Mouse (Mus musculus) erythroblast, embryonic 14.5 days (primary cell): ENCODE data around the gene Ostf1. TPM values are rescaled to one million over a fixed set of nuclear protein-coding genes. Genes with fewer than 3 reads are reported as not detected.
"Not testable (repeated sequence)": the region's sequence is repeated elsewhere in the genome, so short reads cannot be mapped to it uniquely, and the experiment has no call there.

Source experiments
- H3K27me3 ChIP-seq: 2 replicates; pipeline ENCODE4 v1.6.1; 2012; ENCODE audit warnings: inconsistent platforms; ENCODE audit not compliant: control insufficient read depth
- H3K36me3 ChIP-seq: 2 replicates; pipeline ENCODE4 v1.6.1; 2012; ENCODE audit warnings: mild to moderate bottlenecking, inconsistent platforms; ENCODE audit not compliant: control insufficient read depth
- H3K4me1 ChIP-seq: 2 replicates; pipeline ENCODE4 v1.6.1; 2012; ENCODE audit warnings: inconsistent platforms; ENCODE audit not compliant: control insufficient read depth
- H3K4me3 ChIP-seq: replicated peaks from 2 replicates; pipeline ENCODE3; 2012; ENCODE audit warnings: moderate library complexity, mild to moderate bottlenecking, inconsistent platforms
- H3K9me3 ChIP-seq: 2 replicates; pipeline ENCODE4 v1.6.1; 2012; ENCODE audit warnings: low read length, inconsistent platforms, mixed read lengths; ENCODE audit not compliant: control insufficient read depth
- GATA1 ChIP-seq: IDR thresholded peaks from 2 replicates; pipeline ENCODE4 v1.6.1; 2012; ENCODE audit warnings: low read length, inconsistent platforms, mixed read lengths
- TAL1 ChIP-seq: IDR thresholded peaks from 3 replicates; pipeline ENCODE4 v1.6.1; 2012; ENCODE audit warnings: low read length, inconsistent platforms, mixed read lengths
- polyA plus RNA-seq: library from polyadenylated mRNA; stranded (reverse); fragments of >175 nt; gene quantifications from 2 replicates; pipeline ENCODE4 v1.2.3, GENCODE M21; 2012

The Ostf1 gene
- polyA plus RNA-seq, 1 experiment, result 12.0 TPM

DNA sequence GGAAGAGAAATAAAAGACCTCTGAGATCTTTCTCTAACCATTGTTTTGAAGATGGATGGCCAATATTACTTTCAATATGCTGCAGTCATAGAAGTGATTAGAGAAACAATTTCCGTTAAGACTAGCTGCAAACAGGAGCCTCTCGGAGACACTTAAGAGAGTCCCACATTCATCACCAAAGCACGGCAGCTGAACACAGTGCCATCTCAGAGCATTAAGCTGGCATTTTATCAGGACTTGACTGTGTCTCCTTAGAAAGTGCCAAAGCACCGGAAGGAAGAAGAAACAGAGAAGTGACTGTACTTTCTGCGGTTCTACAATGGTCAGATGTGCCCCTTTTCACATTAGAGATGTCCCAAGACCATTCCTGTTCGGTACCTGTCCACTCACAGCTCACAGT is 33.9 kb downstream of the Ostf1 start:
- H3K36me3 ChIP-seq, result peaks cover 5% of the 10 kb centered on the region
- no peaks in the 10 kb centered on the region for H3K9me3 ChIP-seq
- no peaks in the 10 kb centered on the region for H3K27me3 ChIP-seq
- H3K4me3 ChIP-seq, result no peak overlapping the region
- no peaks in the 10 kb centered on the region for H3K4me1 ChIP-seq
- TF ChIP-seq GATA1 (no peak), TAL1 (no peak)

DNA sequence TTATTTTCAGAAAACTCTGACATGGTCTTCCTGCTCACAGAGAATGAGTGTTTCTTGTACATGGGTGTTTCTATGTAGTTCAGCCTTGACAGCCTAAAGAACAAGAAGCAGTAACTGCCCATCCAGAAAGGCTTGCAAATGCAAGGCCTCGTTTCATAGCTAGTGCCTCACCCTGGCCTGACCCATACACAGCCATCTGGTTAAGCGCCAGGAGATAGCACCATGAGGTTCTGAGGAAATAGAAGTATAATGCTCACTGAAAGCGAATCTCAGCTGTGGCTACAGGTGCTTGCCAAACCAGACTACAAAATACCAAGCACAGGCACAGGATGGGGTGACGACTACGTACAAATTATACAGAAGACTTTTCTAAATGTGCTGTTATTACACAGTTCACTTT is 34.7 kb downstream of the Ostf1 start:
- Histone ChIP-seq H3K27me3 (no peaks in the 10 kb centered on the region), H3K9me3 (no peaks in the 10 kb centered on the region), H3K36me3 (peaks cover 7% of the 10 kb centered on the region), H3K4me3 (no peak overlapping the region), H3K4me1 (no peaks in the 10 kb centered on the region)
- TF ChIP-seq TAL1 (no peak), GATA1 (no peak)

DNA sequence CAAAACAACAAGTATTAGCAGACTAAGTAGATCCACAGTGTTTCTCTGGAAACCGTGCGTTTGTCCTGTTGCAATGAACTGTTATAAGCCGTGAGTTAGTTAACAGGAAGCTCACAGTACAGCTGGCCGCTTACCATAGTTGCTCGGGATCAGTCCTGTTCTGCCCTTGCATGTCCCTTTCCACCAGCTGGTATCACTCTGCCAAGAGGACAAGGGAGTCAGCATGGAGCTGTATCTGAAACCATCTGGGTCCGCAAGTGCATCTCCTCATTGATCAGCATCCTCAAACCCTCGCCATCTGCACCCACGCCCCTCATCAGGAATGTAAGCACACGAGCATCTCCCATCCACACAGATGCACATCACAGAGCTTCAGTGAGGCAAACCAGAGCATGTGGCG is 37.9 kb downstream of the Ostf1 start:
- Histone ChIP-seq H3K9me3 (no peaks in the 10 kb centered on the region), H3K4me1 (no peaks in the 10 kb centered on the region), H3K27me3 (no peaks in the 10 kb centered on the region), H3K4me3 (no peak overlapping the region), H3K36me3 (peaks cover 6% of the 10 kb centered on the region)
- no peak for TF ChIP-seq GATA1
- TF ChIP-seq TAL1, result no peak

DNA sequence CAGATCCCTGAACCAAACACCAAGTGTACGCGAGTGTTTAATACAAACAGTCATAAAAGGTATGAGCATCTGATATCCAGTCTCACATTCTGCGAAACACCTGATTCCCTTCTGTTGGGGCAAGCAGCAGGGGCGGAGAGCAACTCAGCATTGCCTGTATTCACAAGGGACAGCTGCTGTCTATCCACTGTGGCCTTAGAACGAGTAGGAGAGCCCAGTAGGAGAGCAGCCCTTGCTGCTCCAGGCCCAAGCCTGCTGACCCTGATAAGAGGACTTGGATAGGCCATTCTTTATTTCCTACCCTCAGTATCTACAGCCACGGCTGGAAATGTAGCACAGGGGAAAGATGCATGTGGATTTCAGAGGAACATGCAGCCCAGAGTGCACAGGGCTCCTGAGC is 38.7 kb downstream of the Ostf1 start:
- no peak overlapping the region for H3K4me3 ChIP-seq
- H3K9me3 ChIP-seq, result no peaks in the 10 kb centered on the region
- peaks cover 6% of the 10 kb centered on the region for H3K36me3 ChIP-seq
- H3K4me1 ChIP-seq, result no peaks in the 10 kb centered on the region
- no peaks in the 10 kb centered on the region for H3K27me3 ChIP-seq
- TF ChIP-seq TAL1 (no peak), GATA1 (no peak)

DNA sequence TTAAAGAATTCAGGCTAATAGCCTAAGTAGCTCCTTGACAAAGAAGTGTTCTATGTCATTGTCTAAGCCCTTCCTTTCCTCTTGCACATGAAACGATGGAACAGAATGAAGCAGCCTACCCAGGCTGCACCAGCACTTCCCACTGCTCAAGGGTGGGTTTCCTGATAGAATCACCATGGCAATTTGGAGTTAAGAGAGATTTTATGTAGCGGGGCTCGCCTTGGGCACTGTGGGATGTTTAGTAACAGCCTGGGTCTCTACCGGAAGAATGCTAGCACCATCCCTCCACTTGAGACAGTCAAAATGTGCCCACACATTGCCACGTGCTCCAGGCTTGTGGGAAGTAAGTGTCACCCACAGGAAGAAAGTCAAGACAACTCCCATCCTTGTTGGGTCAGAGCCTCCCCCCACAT is 40.7 kb downstream of the Ostf1 start:
- Histone ChIP-seq H3K27me3 (no peaks in the 10 kb centered on the region), H3K36me3 (peaks cover 6% of the 10 kb centered on the region), H3K4me3 (no peak overlapping the region), H3K4me1 (no peaks in the 10 kb centered on the region), H3K9me3 (no peaks in the 10 kb centered on the region)
- no peak for TF ChIP-seq TAL1
- no peak for TF ChIP-seq GATA1

DNA sequence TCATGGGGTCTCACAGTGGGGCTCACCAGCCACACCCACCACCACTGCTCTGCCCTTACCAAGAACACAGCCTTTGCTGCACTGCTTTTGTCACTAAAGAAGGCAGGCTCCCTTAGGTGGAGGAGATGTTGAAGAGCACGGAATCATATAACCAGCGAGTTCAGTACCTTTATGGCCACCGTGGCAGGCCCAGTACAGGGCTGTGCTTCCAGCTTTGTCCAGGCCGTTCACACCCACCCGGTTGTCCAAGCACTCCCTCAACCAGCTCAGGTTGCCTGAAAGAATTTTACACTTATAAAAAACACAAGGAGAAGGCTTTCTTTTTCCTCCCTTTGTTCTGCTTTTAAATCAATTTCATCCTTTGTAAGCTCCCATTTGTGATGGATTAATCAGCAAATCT is 41.4 kb downstream of the Ostf1 start:
- no peak for TF ChIP-seq TAL1
- no peak for TF ChIP-seq GATA1
- H3K27me3 ChIP-seq, result no peaks in the 10 kb centered on the region
- H3K4me1 ChIP-seq, result no peaks in the 10 kb centered on the region
- no peaks in the 10 kb centered on the region for H3K9me3 ChIP-seq
- no peak overlapping the region for H3K4me3 ChIP-seq
- H3K36me3 ChIP-seq, result peaks cover 6% of the 10 kb centered on the region

DNA sequence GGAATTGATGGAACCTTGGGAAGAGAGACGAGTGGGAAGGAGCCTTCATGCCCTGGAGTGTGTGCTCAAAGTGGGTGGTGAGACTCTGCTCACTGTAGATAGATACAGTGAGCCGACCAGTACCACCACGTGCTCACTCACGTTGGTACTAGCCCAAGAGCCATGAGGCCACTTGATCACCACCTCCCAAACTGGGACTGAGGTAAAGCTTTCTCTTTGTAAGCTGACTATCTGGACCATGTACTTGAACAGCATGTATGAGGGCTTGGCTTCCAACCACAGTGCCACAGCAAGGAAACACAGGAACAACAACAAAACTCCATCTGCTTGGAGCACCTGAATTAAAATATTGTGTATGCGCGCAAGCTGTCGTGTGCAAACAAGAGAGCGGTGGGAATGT is 42.3 kb downstream of the Ostf1 start:
- no peaks in the 10 kb centered on the region for H3K27me3 ChIP-seq
- no peak overlapping the region for H3K4me3 ChIP-seq
- H3K4me1 ChIP-seq, result no peaks in the 10 kb centered on the region
- no peak for TF ChIP-seq TAL1
- no peak for TF ChIP-seq GATA1
- H3K36me3 ChIP-seq, result peaks cover 6% of the 10 kb centered on the region
- H3K9me3 ChIP-seq, result no peaks in the 10 kb centered on the region

DNA sequence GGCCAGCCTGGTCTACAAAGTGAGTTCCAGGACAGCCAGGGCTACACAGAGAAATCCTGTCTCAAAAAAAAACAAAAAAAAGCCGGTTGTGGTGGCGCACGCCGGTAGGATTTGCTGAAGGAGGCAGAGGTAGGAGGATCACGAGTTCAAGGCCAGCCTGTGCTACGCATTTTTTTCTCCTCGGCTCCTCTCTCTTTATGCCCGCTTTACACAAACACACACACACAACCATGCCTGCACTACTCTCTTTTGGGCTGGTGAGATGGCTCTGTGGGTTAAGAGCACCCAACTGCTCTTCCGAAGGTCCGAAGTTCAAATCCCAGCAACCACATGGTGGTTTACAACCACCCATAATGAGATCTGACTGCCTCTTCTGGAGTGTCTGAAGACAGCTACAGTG is 42.8 kb downstream of the Ostf1 start:
- H3K4me3 ChIP-seq, H3K27me3 ChIP-seq: not testable (repeated sequence)

DNA sequence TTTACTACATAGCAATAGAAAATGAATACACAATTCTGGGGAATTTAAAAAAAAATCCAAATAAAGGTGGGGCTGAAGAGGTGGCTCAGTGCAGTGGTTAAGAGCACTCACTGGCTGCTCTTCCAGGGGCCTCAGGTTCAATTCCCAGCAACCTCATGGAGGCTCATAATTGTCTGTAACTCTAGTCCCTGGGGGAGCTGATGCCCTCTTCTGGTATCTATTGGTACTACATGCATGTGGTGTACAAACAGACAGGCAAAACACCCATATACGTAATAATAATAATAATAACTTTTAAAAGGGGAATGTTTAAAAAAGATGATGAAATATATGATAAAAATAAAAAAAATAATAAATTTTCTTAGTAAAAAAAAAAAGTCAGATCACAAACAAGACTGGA is 43.4 kb downstream of the Ostf1 start:
- no peak overlapping the region for H3K4me3 ChIP-seq
- TF ChIP-seq GATA1 (no peak), TAL1 (no peak)
- no peaks in the 10 kb centered on the region for H3K27me3 ChIP-seq
- H3K4me1 ChIP-seq, result no peaks in the 10 kb centered on the region
- no peaks in the 10 kb centered on the region for H3K9me3 ChIP-seq
- peaks cover 6% of the 10 kb centered on the region for H3K36me3 ChIP-seq

More for the DNA sequence above, 42.8 kb downstream of the Ostf1 start:
- H3K4me1 ChIP-seq, H3K9me3 ChIP-seq, H3K36me3 ChIP-seq: not testable (repeated sequence)

DNA sequence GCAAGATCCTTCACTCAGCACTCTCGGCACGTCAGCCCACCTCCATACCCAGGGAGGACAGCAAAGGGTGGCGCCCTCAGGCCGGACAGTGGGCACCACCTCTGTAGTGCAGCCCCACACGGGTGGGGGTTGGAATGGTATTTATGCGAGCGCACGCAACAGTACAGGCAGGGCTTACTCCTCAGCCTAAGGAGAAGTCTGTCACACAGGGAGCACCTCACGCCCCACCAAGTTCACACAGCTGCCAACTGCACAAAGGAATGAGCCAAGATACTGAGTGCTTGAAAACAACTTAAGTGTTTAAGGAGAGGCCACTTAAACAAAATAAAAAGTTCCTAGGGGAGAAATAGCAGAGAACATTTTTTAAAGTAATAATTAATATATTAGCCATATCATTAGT is 44.5 kb downstream of the Ostf1 start:
- no peaks in the 10 kb centered on the region for H3K27me3 ChIP-seq
- H3K9me3 ChIP-seq, result no peaks in the 10 kb centered on the region
- TF ChIP-seq GATA1 (no peak), TAL1 (no peak)
- H3K36me3 ChIP-seq, result peaks cover 6% of the 10 kb centered on the region
- no peak overlapping the region for H3K4me3 ChIP-seq
- H3K4me1 ChIP-seq, result no peaks in the 10 kb centered on the region

DNA sequence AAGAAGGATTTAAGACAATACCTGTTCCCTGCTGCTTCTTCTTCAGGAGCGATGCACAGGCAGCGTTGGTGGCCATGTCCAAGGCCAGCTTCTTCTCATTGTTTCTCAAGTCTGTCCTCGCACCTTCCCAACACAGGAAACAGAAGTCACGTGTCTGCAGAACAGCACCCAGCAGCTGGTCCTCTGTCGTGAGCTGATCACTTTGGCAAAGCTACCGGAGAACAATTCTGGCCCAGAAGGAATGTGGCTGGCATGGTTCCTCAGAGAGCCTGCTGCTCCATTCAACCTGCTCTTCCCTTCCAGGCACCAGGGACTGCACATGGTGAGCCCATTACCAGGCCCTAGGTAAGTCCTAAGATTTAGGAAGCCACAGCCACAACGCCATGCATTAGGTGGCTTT is 47.0 kb downstream of the Ostf1 start:
- Histone ChIP-seq H3K4me1 (no peaks in the 10 kb centered on the region), H3K36me3 (peaks cover 4% of the 10 kb centered on the region)

More for the DNA sequence above, 47.0 kb downstream of the Ostf1 start:
- Histone ChIP-seq H3K9me3 (no peaks in the 10 kb centered on the region), H3K27me3 (no peaks in the 10 kb centered on the region), H3K4me3 (no peak overlapping the region)
- no peak for TF ChIP-seq TAL1
- TF ChIP-seq GATA1, result no peak
